Mouse (Mus musculus) MEL (cell line): Measurements from ENCODE around the gene Soat2.

Experiments used
- BHLHE40 ChIP-seq: IDR thresholded peaks from 2 replicates; pipeline ENCODE4 v1.6.1; 2012; ENCODE audit warnings: low read depth, mild to moderate bottlenecking, inconsistent platforms, low read length, improper control_type of control experiment, borderline replicate concordance
- CHD1 ChIP-seq: IDR thresholded peaks from 2 replicates; pipeline ENCODE4 v1.6.1; 2012; ENCODE audit warnings: low read depth, mild to moderate bottlenecking, inconsistent platforms, low read length, improper control_type of control experiment
- CTCF ChIP-seq, 3 experiments: IDR thresholded peaks in 2 of 3; conservative IDR thresholded peaks in 1 of 3; 2 replicates each; pipeline ENCODE4 v1.5.1; 2011 to 2012; ENCODE audit warnings: low read length in 3 of 3, low read depth in 2 of 3, mild to moderate bottlenecking in 2 of 3, improper control_type of control experiment in 1 of 3, inconsistent platforms in 1 of 3, mixed read lengths in 1 of 3, moderate library complexity in 1 of 3; ENCODE audit not compliant: control insufficient read depth in 1 of 3, insufficient read depth in 1 of 3, poor library complexity in 1 of 3, severe bottlenecking in 1 of 3
- EP300 ChIP-seq, 2 experiments: IDR thresholded peaks; 2 replicates each; pipeline ENCODE4 v1.6.1; 2011; ENCODE audit warnings: improper control_type of control experiment in 2 of 2, low read length in 2 of 2, low read depth in 1 of 2, mild to moderate bottlenecking in 1 of 2
- GATA1 ChIP-seq: IDR thresholded peaks from 2 replicates; pipeline ENCODE4 v1.6.1; 2011; ENCODE audit warnings: low read depth, low read length, improper control_type of control experiment
- HCFC1 ChIP-seq: IDR thresholded peaks from 2 replicates; pipeline ENCODE4 v1.6.1; 2012; ENCODE audit warnings: low read depth, mild to moderate bottlenecking, inconsistent platforms, low read length, improper control_type of control experiment, moderate library complexity
- JUND ChIP-seq: IDR thresholded peaks from 2 replicates; pipeline ENCODE4 v1.6.1; 2011; ENCODE audit warnings: low read depth, mild to moderate bottlenecking, improper control_type of control experiment, low read length
- MYC ChIP-seq: IDR thresholded peaks from 2 replicates; pipeline ENCODE4 v1.6.1; 2011; ENCODE audit warnings: low read depth, mild to moderate bottlenecking, low read length, improper control_type of control experiment, moderate library complexity
- POLR2A ChIP-seq, 2 experiments: IDR thresholded peaks; 2 replicates each; pipeline ENCODE4 v1.6.1; 2011 to 2012; ENCODE audit warnings: low read length in 2 of 2, mild to moderate bottlenecking in 2 of 2, control low read depth in 1 of 2, improper control_type of control experiment in 1 of 2, low read depth in 1 of 2, moderate library complexity in 1 of 2; ENCODE audit not compliant: control insufficient read depth in 1 of 2, insufficient read depth in 1 of 2, poor library complexity in 1 of 2
- SMC3 ChIP-seq: IDR thresholded peaks from 2 replicates; pipeline ENCODE4 v1.6.1; 2011; ENCODE audit warnings: low read depth, low read length, improper control_type of control experiment
- TAL1 ChIP-seq: IDR thresholded peaks from 2 replicates; pipeline ENCODE4 v1.6.1; 2012; ENCODE audit warnings: mild to moderate bottlenecking, inconsistent platforms, low read length, moderate library complexity, mixed read lengths
- USF1 ChIP-seq: IDR thresholded peaks from 2 replicates; pipeline ENCODE4 v1.6.1; 2014; ENCODE audit warnings: low read depth, mild to moderate bottlenecking, inconsistent platforms, low read length, improper control_type of control experiment, moderate library complexity

DNA sequence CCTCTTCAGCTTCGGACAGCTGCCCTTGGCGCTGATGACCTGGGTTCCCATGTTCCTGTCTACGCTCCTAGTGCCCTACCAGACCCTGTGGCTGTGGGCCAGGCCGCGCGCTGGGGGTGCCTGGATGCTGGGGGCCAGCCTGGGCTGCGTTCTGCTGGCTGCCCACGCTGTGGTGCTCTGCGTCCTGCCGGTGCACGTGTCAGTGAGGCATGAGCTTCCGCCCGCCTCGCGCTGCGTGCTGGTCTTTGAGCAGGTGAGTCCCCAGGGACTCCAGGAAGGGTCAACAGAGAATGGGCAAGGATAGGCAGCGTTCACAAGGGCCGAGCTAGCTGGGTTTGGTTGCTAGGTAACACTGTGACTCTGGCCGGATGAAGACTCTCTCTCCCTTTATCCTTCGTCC, 6.5 kb downstream of the Soat2 start:
- no peak for TF ChIP-seq CTCF (IDR thresholded peaks at IDR 0.05 in 2 of 3, conservative IDR thresholded peaks at IDR 0.05 in 1 of 3; ENCODE audit: control insufficient read depth in 1 of 3, insufficient read depth in 1 of 3, low read depth in 2 of 3, low read length in 3 of 3, poor library complexity in 1 of 3, severe bottlenecking in 1 of 3)
- no peak for TF ChIP-seq CHD1
- TF ChIP-seq EP300 (IDR thresholded peaks at IDR 0.05; ENCODE audit: low read depth in 1 of 2, low read length in 2 of 2): no peak
- no peak for TF ChIP-seq POLR2A (IDR thresholded peaks at IDR 0.05; ENCODE audit: control insufficient read depth in 1 of 2, insufficient read depth in 1 of 2, low read depth in 1 of 2, low read length in 2 of 2, poor library complexity in 1 of 2)
- TF ChIP-seq TAL1: no peak
- TF ChIP-seq GATA1: no peak
- TF ChIP-seq USF1: no peak
- TF ChIP-seq HCFC1: no peak
- TF ChIP-seq MYC: no peak
- no peak for TF ChIP-seq JUND
- TF ChIP-seq BHLHE40: no peak
- TF ChIP-seq SMC3: no peak
